Mouse (Mus musculus) olfactory bulb, adult 2 months (tissue): ENCODE data around the gene 4930524B15Rik.

Source experiments
- CTCF ChIP-seq: fragments of 200-500 bp; IDR thresholded peaks from 2 replicates; pipeline ENCODE4 v1.5.1; 2012; ENCODE audit warnings: low read depth, mild to moderate bottlenecking, low read length, moderate library complexity; ENCODE audit not compliant: insufficient read depth
- POLR2A ChIP-seq: fragments of 200-500 bp; IDR thresholded peaks from 2 replicates; pipeline ENCODE4 v1.6.1; 2012; ENCODE audit warnings: mild to moderate bottlenecking, low read depth, low read length, moderate library complexity; ENCODE audit not compliant: insufficient read depth

- no peak for TF ChIP-seq CTCF
- no peak for TF ChIP-seq POLR2A
Measured at GRCm38 (mm10) chr11:32027474-32028342, 62.3 kb downstream of the 4930524B15Rik start.
